ENCODE assay signal across 25 mouse cellular contexts in genomic region chr2:92848962-92849361, GRCm38 (mm10).
DNase-seq lines count a peak whose midpoint lies in the region; ATAC-seq and TF ChIP-seq lines count a peak whose summit lies in the region.
"Had no signal": no experiment of that assay in that cellular context is flagged by ENCODE, and none has a peak within 500 bp of the region (broad histone marks: within the 10 kb centered on the region; RNA-seq: fewer than 3 reads in every experiment).

No protein-coding gene starts in this region.

- H3K4me2 ChIP-seq in hindbrain, embryonic 13.5 days = no peak overlapping the region
- no peak overlapping the region for H3K4me2 ChIP-seq in forebrain, embryonic 16.5 days (ENCODE audit: low read length)
- H3K4me2 ChIP-seq in midbrain, postnatal 0 days (ENCODE audit: low read depth, low read length, poor library complexity, severe bottlenecking) = no peak overlapping the region
- H3K4me2 ChIP-seq: heart, embryonic 12.5 days had no signal

- H3K27ac ChIP-seq in hindbrain, embryonic 13.5 days = peak overlapping the region; percentile 62
- no peak overlapping the region for H3K27ac ChIP-seq in hindbrain, embryonic 10.5 days
- 0 out of 2 replicates have a peak overlapping the region, but pooled peaks have one; percentile 19 for H3K27ac ChIP-seq in forebrain, embryonic 16.5 days (ENCODE audit: low read length)
- peak overlapping the region; percentile 71 for H3K27ac ChIP-seq in midbrain, postnatal 0 days (ENCODE audit: low read depth, low read length)
- H3K27ac ChIP-seq: embryonic facial prominence, embryonic 10.5 days; left cerebral cortex, adult 2 months had no signal

- H3K4me3 ChIP-seq in hindbrain, embryonic 13.5 days = no peak overlapping the region
- no peak overlapping the region for H3K4me3 ChIP-seq in hindbrain, embryonic 10.5 days
- H3K4me3 ChIP-seq in forebrain, embryonic 16.5 days (replicated peaks; ENCODE audit: low read length) = no peak overlapping the region
- H3K4me3 ChIP-seq in midbrain, postnatal 0 days (ENCODE audit: low read depth, low read length) = no peak overlapping the region
- H3K4me3 ChIP-seq: embryonic facial prominence, embryonic 10.5 days; heart, embryonic 12.5 days; left cerebral cortex, adult 2 months; megakaryocyte, embryonic 14.5 days; myocyte had no signal

- ATAC-seq in hindbrain, embryonic 13.5 days (ENCODE audit: low FRiP score) = no peak
- ATAC-seq in forebrain, embryonic 16.5 days = no peak
- ATAC-seq in midbrain, postnatal 0 days (ENCODE audit: low FRiP score) = no peak

- whole genome bisulfite sequencing in hindbrain, embryonic 13.5 days = 71% methylated on average over 13 of the region's 13 CpGs
- WGBS in hindbrain, embryonic 10.5 days = 82% methylated on average over 13 of the region's 13 CpGs
- WGBS in forebrain, embryonic 16.5 days = 58% methylated on average over 13 of the region's 13 CpGs
- 26% methylated on average over 13 of the region's 13 CpGs for WGBS in midbrain, postnatal 0 days

- H3K36me3 ChIP-seq in hindbrain, embryonic 13.5 days = no peaks in the 10 kb centered on the region
- no peaks in the 10 kb centered on the region for H3K36me3 ChIP-seq in hindbrain, embryonic 10.5 days
- no peaks in the 10 kb centered on the region for H3K36me3 ChIP-seq in forebrain, embryonic 16.5 days (ENCODE audit: control insufficient read depth, insufficient read depth)
- no peaks in the 10 kb centered on the region for H3K36me3 ChIP-seq in midbrain, postnatal 0 days (ENCODE audit: insufficient read depth, low read length)
- H3K36me3 ChIP-seq: embryonic facial prominence, embryonic 10.5 days; heart, embryonic 12.5 days had no signal

- H3K9ac ChIP-seq in hindbrain, embryonic 13.5 days = no peak overlapping the region
- no peak overlapping the region for H3K9ac ChIP-seq in forebrain, embryonic 16.5 days (replicated peaks; ENCODE audit: low read depth, low read length)
- H3K9ac ChIP-seq in midbrain, postnatal 0 days (replicated peaks; ENCODE audit: low read length, poor library complexity, severe bottlenecking) = no peak overlapping the region
- H3K9ac ChIP-seq: heart, embryonic 12.5 days had no signal

- DNase-seq in hindbrain, embryonic 10.5 days (ENCODE audit: low spot score) = no peak
- DNase-seq in kidney, postnatal 14 days = peak; percentile 15
- no peak for DNase-seq in kidney, postnatal 10 days
- peak; percentile 50 for DNase-seq in midbrain, postnatal 0 days (ENCODE audit: low spot score)
- no peak for DNase-seq in thymus, postnatal 25 days
- DNase-seq: adrenal gland, postnatal 36 days; B cell, adult 2 months; cerebellum, adult 2 months; gastrocnemius, postnatal 10 days; heart, adult 11 months; heart, postnatal 14 days; layer of hippocampus, adult 9-11 months; left cerebral cortex, postnatal 4 days; liver; lung, adult 18-20 months; lung, postnatal 14 days; retina, postnatal 1 day; thymus, adult 2 months had no signal

- peaks cover 31% of the 10 kb centered on the region for H3K4me1 ChIP-seq in hindbrain, embryonic 13.5 days (replicated peaks)
- H3K4me1 ChIP-seq in hindbrain, embryonic 10.5 days (replicated peaks) = peaks cover 46% of the 10 kb centered on the region
- H3K4me1 ChIP-seq in forebrain, embryonic 16.5 days (replicated peaks; ENCODE audit: control insufficient read depth, insufficient read depth, low read length) = peaks cover 17% of the 10 kb centered on the region
- peaks cover 4% of the 10 kb centered on the region for H3K4me1 ChIP-seq in midbrain, postnatal 0 days (ENCODE audit: insufficient read depth, low read length)
- H3K4me1 ChIP-seq: heart, embryonic 12.5 days; megakaryocyte, embryonic 14.5 days had no signal

- no peaks in the 10 kb centered on the region for H3K9me3 ChIP-seq in hindbrain, embryonic 13.5 days
- H3K9me3 ChIP-seq in hindbrain, embryonic 10.5 days = no peaks in the 10 kb centered on the region
- no peaks in the 10 kb centered on the region for H3K9me3 ChIP-seq in forebrain, embryonic 16.5 days (ENCODE audit: control insufficient read depth, low read length)
- no peaks in the 10 kb centered on the region for H3K9me3 ChIP-seq in midbrain, postnatal 0 days (ENCODE audit: low read length)
- H3K9me3 ChIP-seq: embryonic facial prominence, embryonic 10.5 days; heart, embryonic 12.5 days; megakaryocyte, embryonic 14.5 days had no signal

- H3K27me3 ChIP-seq in hindbrain, embryonic 13.5 days = peaks cover 4% of the 10 kb centered on the region; the same call in 1 of the 2 replicates
- H3K27me3 ChIP-seq in hindbrain, embryonic 10.5 days (ENCODE audit: insufficient read depth, poor library complexity, severe bottlenecking) = peaks cover 7% of the 10 kb centered on the region
- H3K27me3 ChIP-seq in forebrain, embryonic 16.5 days (replicated peaks; ENCODE audit: control insufficient read depth, insufficient read depth, low read length) = no peaks in the 10 kb centered on the region
- no peaks in the 10 kb centered on the region for H3K27me3 ChIP-seq in midbrain, postnatal 0 days (ENCODE audit: insufficient read depth, low read length)

- no peak for TF ChIP-seq CTCF in midbrain, postnatal 0 days (IDR thresholded peaks at IDR 0.05)

Comparison
In these comparisons a context has a peak if more than half of its experiments do, and no peak if none do; other contexts are left out.
1. DNase-seq: peak in kidney, postnatal 14 days (single experiment) and midbrain, postnatal 0 days (single experiment); none in hindbrain, embryonic 10.5 days (single experiment), kidney, postnatal 10 days (single experiment) and thymus, postnatal 25 days (single experiment).